Mouse (Mus musculus): Measurements from ENCODE around the gene Rccd1. TPM values are rescaled to one million over a fixed set of nuclear protein-coding genes. Genes with fewer than 3 reads are reported as not detected.

Rccd1 gene
- polyA plus RNA-seq, 2 experiments: 8.0 to 26.2 TPM

DNA sequence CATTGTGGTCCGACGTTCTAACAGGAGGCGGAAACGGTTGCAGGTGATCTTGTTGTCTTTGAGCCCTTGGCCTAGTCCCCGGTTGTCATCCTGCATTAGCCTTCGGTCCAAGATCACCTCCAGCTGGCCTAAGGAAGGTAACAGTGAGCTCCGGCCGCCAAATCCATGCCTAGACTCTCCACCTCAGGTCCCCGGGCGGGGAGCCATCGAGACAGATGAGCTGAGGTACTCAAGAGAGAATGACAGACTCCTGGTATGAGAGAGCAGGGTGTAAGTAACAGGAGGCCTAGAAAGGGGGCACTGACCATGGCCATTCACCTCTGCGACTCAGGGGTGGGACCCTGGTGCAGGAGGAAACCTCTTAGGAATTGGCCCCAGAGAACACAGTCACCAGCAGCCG, 32.1 kb upstream of the Rccd1 start:
- ATAC-seq (ENCODE audit: low FRiP score, low read depth) (no peak), DNase-seq (ENCODE audit: low spot score) (no peak)
- no peak for TF ChIP-seq POLR2A (IDR thresholded peaks at IDR 0.05; ENCODE audit: borderline replicate concordance, extremely low read depth, insufficient read depth, insufficient read length)
- Histone ChIP-seq H3K4me1 (ENCODE audit: control insufficient read depth, insufficient read depth, low read length) (no peaks in the 10 kb centered on the region), H3K9me3 (ENCODE audit: control insufficient read depth, low read length) (no peaks in the 10 kb centered on the region), H3K4me3 (replicated peaks; ENCODE audit: low read length) (no peak overlapping the region), H3K27ac (replicated peaks; ENCODE audit: low read depth, low read length) (no peak overlapping the region), H3K36me3 (ENCODE audit: control insufficient read depth, insufficient read depth, low read length) (peaks cover 85% of the 10 kb centered on the region), H3K27me3 (ENCODE audit: control insufficient read depth, insufficient read depth, low read length) (no peaks in the 10 kb centered on the region), H3K9ac (ENCODE audit: low read depth, low read length, severe bottlenecking) (no peak overlapping the region), H3K4me2 (replicated peaks; ENCODE audit: low read depth, low read length, severe bottlenecking) (no peak overlapping the region)
- 89% methylated on average over 13 of the region's 13 CpGs for WGBS

DNA sequence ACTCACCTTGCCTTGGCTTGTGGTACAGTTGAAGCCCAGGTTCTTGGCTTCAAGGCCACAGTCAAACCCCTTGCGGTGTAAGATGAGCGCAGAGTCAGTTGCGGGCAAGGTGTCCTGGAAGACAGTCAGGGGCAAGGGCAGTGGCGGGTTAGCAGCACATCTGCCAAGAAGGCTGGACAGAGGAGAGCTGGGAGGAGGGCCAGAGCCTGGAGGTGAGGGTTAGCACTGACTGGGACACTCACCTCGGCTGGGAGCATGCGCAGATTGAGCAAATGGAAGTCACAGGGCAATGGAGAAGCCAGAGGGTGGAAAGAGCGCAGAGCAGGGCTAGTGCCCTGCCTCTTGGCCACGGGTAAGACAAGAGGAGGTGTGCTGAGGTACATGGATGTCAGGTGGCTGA, 28.7 kb upstream of the Rccd1 start:
- Histone ChIP-seq H3K4me3 (replicated peaks; ENCODE audit: low read length) (no peak overlapping the region), H3K27me3 (ENCODE audit: control insufficient read depth, insufficient read depth, low read length) (no peaks in the 10 kb centered on the region), H3K9ac (ENCODE audit: low read depth, low read length, severe bottlenecking) (no peak overlapping the region), H3K36me3 (ENCODE audit: control insufficient read depth, insufficient read depth, low read length) (peaks cover 71% of the 10 kb centered on the region), H3K27ac (replicated peaks; ENCODE audit: low read depth, low read length) (no peak overlapping the region), H3K4me1 (ENCODE audit: control insufficient read depth, insufficient read depth, low read length) (no peaks in the 10 kb centered on the region; the same call in 1 of the 2 replicates), H3K9me3 (ENCODE audit: control insufficient read depth, low read length) (no peaks in the 10 kb centered on the region), H3K4me2 (replicated peaks; ENCODE audit: low read depth, low read length, severe bottlenecking) (no peak overlapping the region)
- ATAC-seq (ENCODE audit: low FRiP score, low read depth): no peak
- TF ChIP-seq POLR2A (IDR thresholded peaks at IDR 0.05; ENCODE audit: borderline replicate concordance, extremely low read depth, insufficient read depth, insufficient read length): no peak
- DNase-seq (ENCODE audit: low spot score): no peak
- WGBS: 89% methylated on average over 8 of the region's 8 CpGs

DNA sequence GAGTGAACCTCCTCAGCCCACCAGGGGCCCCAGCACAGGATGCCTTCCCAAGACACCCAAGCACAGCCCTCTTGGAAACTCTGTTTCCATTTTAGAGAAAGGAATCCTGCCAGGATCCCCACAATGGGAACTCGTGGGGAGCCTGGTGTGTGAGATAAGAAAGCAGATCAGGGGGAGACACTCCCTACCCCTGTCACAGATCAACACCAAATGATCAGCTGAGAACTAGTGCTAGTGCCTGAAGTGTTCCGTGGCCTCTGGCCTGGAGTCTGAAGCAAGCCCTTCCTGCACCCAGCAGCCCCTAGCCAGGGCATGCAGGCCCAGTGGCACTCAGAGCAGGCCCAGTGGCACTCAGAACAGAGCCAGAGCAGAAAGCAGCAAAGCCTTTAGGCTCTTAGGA, 26.6 kb upstream of the Rccd1 start:
- Histone ChIP-seq H3K27me3 (ENCODE audit: control insufficient read depth, insufficient read depth, low read length) (no peaks in the 10 kb centered on the region), H3K27ac (replicated peaks; ENCODE audit: low read depth, low read length) (no peak overlapping the region), H3K4me1 (ENCODE audit: control insufficient read depth, insufficient read depth, low read length) (no peaks in the 10 kb centered on the region; the same call in 1 of the 2 replicates), H3K4me2 (replicated peaks; ENCODE audit: low read depth, low read length, severe bottlenecking) (no peak overlapping the region), H3K9ac (ENCODE audit: low read depth, low read length, severe bottlenecking) (0 out of 2 replicates have a peak overlapping the region, but pooled peaks have one; percentile 12), H3K36me3 (ENCODE audit: control insufficient read depth, insufficient read depth, low read length) (peaks cover 52% of the 10 kb centered on the region), H3K9me3 (ENCODE audit: control insufficient read depth, low read length) (no peaks in the 10 kb centered on the region), H3K4me3 (replicated peaks; ENCODE audit: low read length) (no peak overlapping the region)
- DNase-seq (ENCODE audit: low spot score): no peak
- WGBS: 87% methylated on average over 2 of the region's 2 CpGs
- ATAC-seq (ENCODE audit: low FRiP score, low read depth): no peak
- no peak for TF ChIP-seq POLR2A (IDR thresholded peaks at IDR 0.05; ENCODE audit: borderline replicate concordance, extremely low read depth, insufficient read depth, insufficient read length)

DNA sequence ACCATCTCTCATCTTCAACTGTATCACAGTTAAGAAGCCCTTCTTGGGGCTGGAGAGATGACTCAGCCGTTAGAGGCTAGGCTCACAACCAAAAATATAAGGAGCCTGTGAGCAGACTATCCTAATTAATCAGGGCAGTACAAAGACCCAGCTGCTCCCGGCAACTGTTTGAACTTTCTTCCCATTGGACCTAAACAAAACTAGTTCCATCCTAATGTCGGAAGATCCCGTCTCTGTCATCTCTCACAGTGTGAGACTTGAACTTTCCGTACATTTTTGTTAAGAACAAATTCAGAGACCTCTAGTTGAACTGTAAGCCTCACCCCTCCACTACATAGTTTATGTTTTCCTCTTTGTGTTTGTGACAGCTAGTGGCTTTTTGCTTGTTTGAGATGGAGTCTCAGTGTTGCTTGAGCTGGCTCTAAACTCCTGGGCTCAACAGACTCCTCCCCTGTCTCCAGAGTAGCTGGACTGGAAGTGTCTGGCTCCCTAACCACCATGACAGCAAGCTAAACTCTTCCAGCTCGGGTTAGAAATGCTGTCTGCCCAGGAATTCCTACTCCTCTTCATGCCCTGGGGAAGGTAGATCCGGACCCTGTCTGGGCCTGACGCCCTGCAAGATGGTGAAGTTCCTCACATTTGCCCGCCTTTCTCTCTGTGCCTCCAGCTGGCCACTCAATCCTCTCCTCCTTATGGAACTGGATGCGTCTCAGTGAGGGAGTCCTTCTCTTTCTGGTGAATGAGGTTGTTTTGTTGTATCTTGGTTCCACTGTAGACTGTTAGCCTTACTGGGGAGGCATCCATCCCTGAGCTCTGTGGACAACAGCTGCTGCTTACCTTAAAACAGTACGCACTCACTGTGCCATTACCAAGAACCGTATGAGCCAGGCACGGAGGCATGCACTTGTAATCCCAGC, 23.7 kb upstream of the Rccd1 start:
- peaks cover 7% of the 10 kb centered on the region for H3K4me1 ChIP-seq (ENCODE audit: control insufficient read depth, insufficient read depth, low read length)
- no peaks in the 10 kb centered on the region for H3K27me3 ChIP-seq (ENCODE audit: control insufficient read depth, insufficient read depth, low read length)
- H3K4me3 ChIP-seq (replicated peaks; ENCODE audit: low read length): no peak overlapping the region
- DNase-seq (ENCODE audit: low spot score) (no peak), ATAC-seq (ENCODE audit: low FRiP score, low read depth) (no peak)
- H3K9me3 ChIP-seq (ENCODE audit: control insufficient read depth, low read length): no peaks in the 10 kb centered on the region
- H3K9ac ChIP-seq (ENCODE audit: low read depth, low read length, severe bottlenecking): no peak overlapping the region
- no peak for TF ChIP-seq POLR2A (IDR thresholded peaks at IDR 0.05; ENCODE audit: borderline replicate concordance, extremely low read depth, insufficient read depth, insufficient read length)
- peaks cover 35% of the 10 kb centered on the region for H3K36me3 ChIP-seq (ENCODE audit: control insufficient read depth, insufficient read depth, low read length)
- H3K27ac ChIP-seq (replicated peaks; ENCODE audit: low read depth, low read length): peak overlapping the region; percentile 28; the same call in 1 of the 2 replicates
- no peak overlapping the region for H3K4me2 ChIP-seq (replicated peaks; ENCODE audit: low read depth, low read length, severe bottlenecking)
- 46% methylated on average over 13 of the region's 13 CpGs for WGBS

DNA sequence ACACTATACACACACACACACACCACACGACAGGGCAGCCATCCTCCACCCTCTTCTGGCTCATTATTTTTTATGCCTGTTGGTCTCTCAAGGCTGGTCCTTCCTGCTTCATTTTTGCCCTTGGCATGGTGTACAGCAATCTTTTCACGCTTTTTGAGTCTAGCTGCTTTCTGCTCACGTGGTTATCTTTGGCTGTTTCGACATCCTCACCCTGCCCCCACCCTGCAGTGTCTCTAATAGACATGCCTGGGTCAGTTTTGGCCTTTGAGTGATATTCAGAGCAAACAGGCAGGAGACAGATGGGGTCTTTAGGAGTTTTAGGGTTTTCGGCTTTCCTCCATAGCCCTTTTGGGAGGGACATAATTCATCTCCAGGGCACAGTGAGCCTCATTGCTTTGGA, 22.6 kb upstream of the Rccd1 start:
- Histone ChIP-seq H3K9ac (ENCODE audit: low read depth, low read length, severe bottlenecking) (no peak overlapping the region), H3K4me2 (replicated peaks; ENCODE audit: low read depth, low read length, severe bottlenecking) (no peak overlapping the region), H3K27me3 (ENCODE audit: control insufficient read depth, insufficient read depth, low read length) (no peaks in the 10 kb centered on the region), H3K4me3 (replicated peaks; ENCODE audit: low read length) (no peak overlapping the region), H3K4me1 (ENCODE audit: control insufficient read depth, insufficient read depth, low read length) (peaks cover 12% of the 10 kb centered on the region), H3K36me3 (ENCODE audit: control insufficient read depth, insufficient read depth, low read length) (peaks cover 25% of the 10 kb centered on the region), H3K9me3 (ENCODE audit: control insufficient read depth, low read length) (no peaks in the 10 kb centered on the region), H3K27ac (replicated peaks; ENCODE audit: low read depth, low read length) (no peak overlapping the region)
- WGBS: 85% methylated on average over 5 of the region's 5 CpGs
- TF ChIP-seq POLR2A (IDR thresholded peaks at IDR 0.05; ENCODE audit: borderline replicate concordance, extremely low read depth, insufficient read depth, insufficient read length): no peak
- DNase-seq (ENCODE audit: low spot score) (no peak), ATAC-seq (ENCODE audit: low FRiP score, low read depth) (no peak)

Data from limb, embryonic 14.5 days (tissue).